Mouse (Mus musculus) heart, embryonic 12.5 days (tissue): ENCODE data around the gene Wasl. TPM values are rescaled to one million over a fixed set of nuclear protein-coding genes. Genes with fewer than 3 reads are reported as not detected.

ENCODE experiments used
- ATAC-seq: fragments of 200-750 bp; cut with Nextera tagmentation; 2 replicates; pipeline ENCODE4 v1.8.0; 2017; ENCODE audit warnings: moderate TSS enrichment, moderate library complexity; ENCODE audit not compliant: insufficient number of reproducible peaks, low FRiP score
- H3K27ac ChIP-seq: fragments of 300-500 bp; sonication (generic); 2 replicates; pipeline ENCODE4 v1.5.1; 2016; ENCODE audit warnings: mild to moderate bottlenecking, moderate library complexity; ENCODE audit not compliant: poor library complexity, severe bottlenecking
- H3K27me3 ChIP-seq: fragments of 300-500 bp; sonication (generic); replicated peaks from 2 replicates; pipeline ENCODE4 v1.6.1; 2016; ENCODE audit warnings: mild to moderate bottlenecking, moderate library complexity
- H3K36me3 ChIP-seq: fragments of 300-500 bp; sonication (generic); 2 replicates; pipeline ENCODE4 v1.6.1; 2016; ENCODE audit warnings: mild to moderate bottlenecking, moderate library complexity
- H3K4me1 ChIP-seq: fragments of 300-500 bp; sonication (generic); replicated peaks from 2 replicates; pipeline ENCODE4 v1.6.1; 2016; ENCODE audit warnings: mild to moderate bottlenecking
- H3K4me2 ChIP-seq: fragments of 300-500 bp; sonication (generic); 2 replicates; pipeline ENCODE4 v1.6.1; 2016; ENCODE audit warnings: mild to moderate bottlenecking, moderate library complexity
- H3K4me3 ChIP-seq: fragments of 300-500 bp; sonication (generic); 2 replicates; pipeline ENCODE4 v1.5.1; 2016; ENCODE audit warnings: mild to moderate bottlenecking
- H3K9ac ChIP-seq: fragments of 300-500 bp; sonication (generic); 2 replicates; pipeline ENCODE4 v1.6.1; 2016; ENCODE audit warnings: mild to moderate bottlenecking, moderate library complexity
- H3K9me3 ChIP-seq: fragments of 300-500 bp; sonication (generic); replicated peaks from 2 replicates; pipeline ENCODE4 v1.6.1; 2016; ENCODE audit warnings: mild to moderate bottlenecking, moderate library complexity
- WGBS: fragments of 180-500 bp; shearing (Covaris S2); methylation state at CpG from one replicate; pipeline ENCODE4 v1.1.7; 2016; 5-methylcytosine and 5-hydroxymethylcytosine counted together
- polyA plus RNA-seq: library from polyadenylated mRNA; unstranded; fragments of >200 nt; fragmentation: Nextera tagmentation; extraction: Ambion mirVana; gene quantifications from 2 replicates; pipeline ENCODE4 v1.2.1, GENCODE M21; 2016

Gene Wasl
- polyA plus RNA-seq, 1 experiment from 2014 or later, result 66.1 TPM

- 0 out of 2 replicates have a peak, but pooled peaks cover 3% of the 10 kb centered on the region for H3K4me1 ChIP-seq
- H3K4me2 ChIP-seq, result no peak overlapping the region
- H3K9me3 ChIP-seq, result no peaks in the 10 kb centered on the region
- H3K4me3 ChIP-seq, result no peak overlapping the region
- H3K27ac ChIP-seq, result no peak overlapping the region
- 93% methylated on average over 3 of the region's 3 CpGs for WGBS
- no peak for ATAC-seq
- no peaks in the 10 kb centered on the region for H3K27me3 ChIP-seq
- peaks cover 6% of the 10 kb centered on the region; the same call in 1 of the 2 replicates for H3K36me3 ChIP-seq
- H3K9ac ChIP-seq, result no peak overlapping the region
These were observed 21.8 kb downstream of the Wasl start for GRCm38 (mm10) chr6:24642960-24643359.

- no peak overlapping the region for H3K4me2 ChIP-seq
- 86% methylated on average over 2 of the region's 2 CpGs for WGBS
- no peaks in the 10 kb centered on the region for H3K9me3 ChIP-seq
- H3K36me3 ChIP-seq, result peaks cover 6% of the 10 kb centered on the region
- H3K27me3 ChIP-seq, result no peaks in the 10 kb centered on the region
- no peak overlapping the region for H3K27ac ChIP-seq
- H3K4me1 ChIP-seq, result peaks cover 3% of the 10 kb centered on the region; the same call in 1 of the 2 replicates
- H3K9ac ChIP-seq, result no peak overlapping the region
- H3K4me3 ChIP-seq, result no peak overlapping the region
- ATAC-seq, result no peak
These were observed 22.6 kb downstream of the Wasl start for GRCm38 (mm10) chr6:24642161-24642560.

GRCm38 (mm10) chr6:24641286-24641685, 23.5 kb downstream of the Wasl start:
- 87% methylated on average over 4 of the region's 4 CpGs for WGBS
- no peak overlapping the region for H3K4me2 ChIP-seq
- no peak for ATAC-seq

GRCm38 (mm10) chr6:24635814-24636213, 29.0 kb downstream of the Wasl start:
- no peak overlapping the region for H3K27ac ChIP-seq
- H3K9ac ChIP-seq, result no peak overlapping the region
- peaks cover 11% of the 10 kb centered on the region for H3K4me1 ChIP-seq
- WGBS, result 78% methylated on average over 2 of the region's 2 CpGs
- H3K4me3 ChIP-seq, result no peak overlapping the region
- H3K9me3 ChIP-seq, result no peaks in the 10 kb centered on the region
- H3K36me3 ChIP-seq, result peaks cover 15% of the 10 kb centered on the region
- H3K4me2 ChIP-seq, result no peak overlapping the region
- ATAC-seq, result no peak
- no peaks in the 10 kb centered on the region for H3K27me3 ChIP-seq

More at GRCm38 (mm10) chr6:24641286-24641685, 23.5 kb downstream of the Wasl start:
- peaks cover 3% of the 10 kb centered on the region; the same call in 1 of the 2 replicates for H3K4me1 ChIP-seq
- H3K36me3 ChIP-seq, result peaks cover 6% of the 10 kb centered on the region
- H3K27ac ChIP-seq, result no peak overlapping the region
- no peaks in the 10 kb centered on the region for H3K27me3 ChIP-seq
- no peak overlapping the region for H3K4me3 ChIP-seq
- H3K9me3 ChIP-seq, result no peaks in the 10 kb centered on the region
- H3K9ac ChIP-seq, result no peak overlapping the region

- no peak for ATAC-seq
- H3K4me3 ChIP-seq, result no peak overlapping the region
- H3K4me2 ChIP-seq, result no peak overlapping the region
- H3K27me3 ChIP-seq, result no peaks in the 10 kb centered on the region
- no peaks in the 10 kb centered on the region for H3K9me3 ChIP-seq
- H3K36me3 ChIP-seq, result peaks cover 15% of the 10 kb centered on the region
- H3K9ac ChIP-seq, result no peak overlapping the region
- no peak overlapping the region for H3K27ac ChIP-seq
- H3K4me1 ChIP-seq, result peaks cover 17% of the 10 kb centered on the region
- 84% methylated on average over 3 of the region's 3 CpGs for WGBS
These were observed 30.7 kb downstream of the Wasl start for GRCm38 (mm10) chr6:24634065-24634464.

- Histone ChIP-seq H3K27ac (peak overlapping the region; percentile 72), H3K9me3 (no peaks in the 10 kb centered on the region), H3K27me3 (no peaks in the 10 kb centered on the region), H3K4me1 (peaks cover 17% of the 10 kb centered on the region), H3K4me3 (no peak overlapping the region), H3K4me2 (peak overlapping the region; percentile 29), H3K9ac (peak overlapping the region; percentile 22; the same call in 1 of the 2 replicates), H3K36me3 (peaks cover 15% of the 10 kb centered on the region)
- ATAC-seq, result peak; percentile 72
- 25% methylated on average over 4 of the region's 4 CpGs for WGBS
These were observed 32.7 kb downstream of the Wasl start for GRCm38 (mm10) chr6:24632061-24632460.

- no peak for ATAC-seq
- H3K27ac ChIP-seq, result no peak overlapping the region
- H3K27me3 ChIP-seq, result no peaks in the 10 kb centered on the region
- no peaks in the 10 kb centered on the region for H3K9me3 ChIP-seq
- no peak overlapping the region for H3K4me2 ChIP-seq
- peaks cover 18% of the 10 kb centered on the region for H3K36me3 ChIP-seq
- H3K4me1 ChIP-seq, result peaks cover 17% of the 10 kb centered on the region
- 58% methylated on average over 1 of the region's 1 CpGs for WGBS
- no peak overlapping the region for H3K4me3 ChIP-seq
- no peak overlapping the region for H3K9ac ChIP-seq
These were observed 36.3 kb downstream of the Wasl start for GRCm38 (mm10) chr6:24628499-24628898.

- Histone ChIP-seq H3K4me3 (no peak overlapping the region), H3K27me3 (no peaks in the 10 kb centered on the region), H3K36me3 (peaks cover 17% of the 10 kb centered on the region), H3K27ac (no peak overlapping the region), H3K4me1 (peaks cover 13% of the 10 kb centered on the region), H3K4me2 (no peak overlapping the region), H3K9ac (no peak overlapping the region), H3K9me3 (no peaks in the 10 kb centered on the region)
- ATAC-seq, result peak; percentile 27; the same call in 1 of the 2 replicates
- WGBS, result 62% methylated on average over 5 of the region's 5 CpGs
These were observed 37.2 kb downstream of the Wasl start for GRCm38 (mm10) chr6:24627586-24628030.

- H3K4me1 ChIP-seq, result no peaks in the 10 kb centered on the region
- no peak for ATAC-seq
- H3K9me3 ChIP-seq, result no peaks in the 10 kb centered on the region
- no peak overlapping the region for H3K27ac ChIP-seq
- H3K27me3 ChIP-seq, result no peaks in the 10 kb centered on the region
- peaks cover 49% of the 10 kb centered on the region for H3K36me3 ChIP-seq
- no peak overlapping the region for H3K4me2 ChIP-seq
- no peak overlapping the region for H3K4me3 ChIP-seq
- 61% methylated on average over 2 of the region's 2 CpGs for WGBS
- H3K9ac ChIP-seq, result no peak overlapping the region
These were observed 42.7 kb downstream of the Wasl start for GRCm38 (mm10) chr6:24622098-24622497.

- no peaks in the 10 kb centered on the region for H3K4me1 ChIP-seq
- H3K36me3 ChIP-seq, result peaks cover 54% of the 10 kb centered on the region
- H3K9me3 ChIP-seq, result no peaks in the 10 kb centered on the region
- H3K9ac ChIP-seq, result no peak overlapping the region
- H3K27me3 ChIP-seq, result no peaks in the 10 kb centered on the region
- no peak overlapping the region for H3K4me3 ChIP-seq
- 66% methylated on average over 2 of the region's 2 CpGs for WGBS
- no peak for ATAC-seq
- H3K4me2 ChIP-seq, result no peak overlapping the region
- no peak overlapping the region for H3K27ac ChIP-seq
These were observed 43.9 kb downstream of the Wasl start for GRCm38 (mm10) chr6:24620936-24621335.

GRCm38 (mm10) chr6:24619285-24620045, 45.3 kb downstream of the Wasl start:
- WGBS, result 61% methylated on average over 6 of the region's 6 CpGs
- Histone ChIP-seq H3K36me3 (peaks cover 58% of the 10 kb centered on the region), H3K27me3 (no peaks in the 10 kb centered on the region), H3K4me1 (0 out of 2 replicates have a peak, but pooled peaks cover 4% of the 10 kb centered on the region), H3K9ac (no peak overlapping the region), H3K4me3 (no peak overlapping the region), H3K27ac (no peak overlapping the region), H3K9me3 (no peaks in the 10 kb centered on the region), H3K4me2 (no peak overlapping the region)
- 0 out of 2 replicates have a peak, but pooled peaks have one; percentile 25 for ATAC-seq
